Mouse (Mus musculus) megakaryocyte, embryonic 14.5 days (primary cell): ENCODE results near the gene Gstm6.

Experiments used
- FLI1 ChIP-seq: IDR thresholded peaks from 2 replicates; pipeline ENCODE4 v1.6.1; 2012; ENCODE audit warnings: low read length, inconsistent platforms, mixed read lengths
- GATA1 ChIP-seq: IDR thresholded peaks from 3 replicates; pipeline ENCODE4 v1.6.1; 2012; ENCODE audit warnings: mixed read lengths, low read length, inconsistent platforms, borderline replicate concordance

DNA sequence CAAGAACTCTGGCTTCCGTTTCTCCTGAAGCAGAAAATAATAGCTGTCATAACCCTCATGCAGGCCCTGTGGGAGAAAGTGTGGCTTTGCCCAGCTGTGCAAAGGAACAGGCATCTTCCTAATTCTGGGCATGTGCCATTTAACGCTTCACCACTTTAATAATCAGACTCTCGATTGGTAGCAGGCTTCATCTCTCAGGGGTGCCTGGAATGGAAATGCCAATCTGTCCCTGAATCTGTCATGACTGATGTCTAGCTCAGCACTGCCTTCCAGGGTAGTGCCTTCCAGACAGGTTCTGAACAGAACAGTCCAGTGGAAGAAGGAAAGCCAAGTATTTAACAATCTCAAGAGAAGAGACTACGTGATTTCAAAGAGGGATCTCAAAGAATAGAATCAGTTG, 2.3 kb downstream of the Gstm6 start:
- TF ChIP-seq GATA1 (no peak), FLI1 (no peak)
